Mouse (Mus musculus): ENCODE measurements around the gene Bmf. TPM values are rescaled to one million over a fixed set of nuclear protein-coding genes. Genes with fewer than 3 reads are reported as not detected.

Bmf gene
- polyA plus RNA-seq (2015; fragmentation: Nextera tagmentation; extraction: Ambion mirVana): 7.3 and 9.8 TPM in 2 replicates

DNA sequence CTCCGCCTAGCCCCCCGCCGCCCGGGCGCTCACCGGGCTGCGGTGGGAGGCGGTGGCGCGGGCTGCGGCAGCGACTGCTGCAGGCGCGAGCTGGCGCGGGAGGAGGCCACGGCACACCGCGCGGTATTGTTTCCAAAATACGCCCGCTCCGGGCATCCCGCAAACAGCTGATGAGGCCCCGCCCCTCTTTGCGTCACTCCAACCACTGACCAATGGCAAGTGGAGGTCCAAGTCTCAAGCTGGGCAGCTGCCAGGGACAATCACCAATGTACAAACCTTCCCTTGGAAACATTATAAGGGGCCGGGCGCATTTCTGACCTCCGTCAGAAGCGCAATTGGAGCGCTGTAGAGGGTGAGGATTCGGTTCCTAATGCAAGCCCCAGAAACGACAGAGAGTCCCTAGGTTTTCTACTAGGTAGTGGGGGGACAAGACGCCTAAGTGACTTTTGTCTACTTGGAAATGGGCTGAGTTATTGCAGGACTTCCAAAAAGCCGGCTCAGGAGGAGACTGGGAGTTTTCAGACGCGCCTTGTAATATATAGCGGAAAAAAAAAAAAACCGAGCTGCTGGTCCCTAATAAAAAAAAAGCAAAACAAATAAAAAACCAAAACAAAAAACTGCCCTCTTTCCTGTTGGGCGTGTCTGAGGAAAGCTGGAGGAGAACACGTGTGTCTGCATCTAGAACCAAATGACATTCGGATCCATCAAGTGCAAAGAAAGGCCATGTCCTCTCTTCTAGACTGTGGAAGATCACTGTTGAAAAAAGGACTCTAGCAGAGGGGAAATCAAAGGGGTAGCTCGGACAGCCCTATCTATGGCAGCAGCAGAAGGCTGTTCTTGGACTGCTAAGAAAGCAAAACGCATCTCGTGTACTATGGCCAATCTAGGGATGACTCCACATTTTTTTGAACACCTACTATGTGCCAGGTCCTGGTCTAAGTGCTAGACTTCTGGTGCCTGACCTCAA is at the start of gene Bmf:
TSS of gene Bmf (minus strand) at position 181 of the 967 bp plus-strand sequence.
- peaks cover 26% of the 10 kb centered on the region for H3K4me1 ChIP-seq (ENCODE audit: insufficient read depth, low read depth, low read length)
- peak within 1 kb of the TSS; percentile 96 for H3K4me3 ChIP-seq (ENCODE audit: low read depth, low read length)
- under 1% methylated on average over 40 of the region's 45 CpGs for WGBS
- H3K9me3 ChIP-seq (ENCODE audit: low read length): no peaks in the 10 kb centered on the region
- H3K4me2 ChIP-seq (replicated peaks; ENCODE audit: low read depth, low read length): peak within 1 kb of the TSS; percentile 90
- H3K9ac ChIP-seq (replicated peaks; ENCODE audit: low read depth): peak within 1 kb of the TSS; percentile 85
- peak; percentile 17 for TF ChIP-seq CTCF (IDR thresholded peaks at IDR 0.05)
- peak; percentile 72 for TF ChIP-seq EP300 (IDR thresholded peaks at IDR 0.05)
- peak within 1 kb of the TSS; percentile 91 for H3K27ac ChIP-seq (ENCODE audit: low read length)
- peak; percentile 84 for ATAC-seq
- H3K27me3 ChIP-seq (replicated peaks; ENCODE audit: insufficient read depth, low read length): no peaks in the 10 kb centered on the region
- no peaks in the 10 kb centered on the region for H3K36me3 ChIP-seq (ENCODE audit: insufficient read depth, low read length)
- DNase-seq (ENCODE audit: low spot score): peak; percentile 100

DNA sequence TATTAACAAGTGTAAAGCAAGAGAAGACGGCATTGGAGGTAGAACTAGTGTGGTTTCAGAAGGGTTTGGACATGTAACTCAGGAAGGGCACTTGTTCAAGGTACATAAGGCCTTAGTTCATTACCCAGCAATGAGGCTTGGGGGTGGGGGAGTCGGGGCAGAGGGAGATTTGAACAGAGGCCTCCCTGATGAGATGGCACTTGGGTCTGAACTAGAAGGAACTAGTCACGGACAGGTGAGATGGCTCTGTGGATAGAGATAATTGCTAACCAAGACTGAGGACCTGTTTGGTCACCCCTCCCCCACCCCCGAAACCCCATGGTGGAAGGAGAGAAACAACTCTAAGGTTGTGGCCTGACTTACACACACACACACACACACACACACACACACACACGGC is 49.6 kb upstream of the Bmf start:
- Histone ChIP-seq H3K36me3 (ENCODE audit: insufficient read depth, low read length) (no peaks in the 10 kb centered on the region), H3K4me2 (replicated peaks; ENCODE audit: low read depth, low read length) (no peak overlapping the region), H3K4me1 (ENCODE audit: insufficient read depth, low read depth, low read length) (no peaks in the 10 kb centered on the region), H3K9me3 (ENCODE audit: low read length) (no peaks in the 10 kb centered on the region), H3K27ac (ENCODE audit: low read length) (no peak overlapping the region), H3K27me3 (replicated peaks; ENCODE audit: insufficient read depth, low read length) (no peaks in the 10 kb centered on the region), H3K4me3 (ENCODE audit: low read depth, low read length) (no peak overlapping the region), H3K9ac (replicated peaks; ENCODE audit: low read depth) (no peak overlapping the region)
- WGBS: 29% methylated on average over 5 of the region's 5 CpGs
- TF ChIP-seq EP300 (IDR thresholded peaks at IDR 0.05) (no peak), CTCF (IDR thresholded peaks at IDR 0.05) (no peak)
- ATAC-seq (no peak), DNase-seq (ENCODE audit: low spot score) (no peak)

DNA sequence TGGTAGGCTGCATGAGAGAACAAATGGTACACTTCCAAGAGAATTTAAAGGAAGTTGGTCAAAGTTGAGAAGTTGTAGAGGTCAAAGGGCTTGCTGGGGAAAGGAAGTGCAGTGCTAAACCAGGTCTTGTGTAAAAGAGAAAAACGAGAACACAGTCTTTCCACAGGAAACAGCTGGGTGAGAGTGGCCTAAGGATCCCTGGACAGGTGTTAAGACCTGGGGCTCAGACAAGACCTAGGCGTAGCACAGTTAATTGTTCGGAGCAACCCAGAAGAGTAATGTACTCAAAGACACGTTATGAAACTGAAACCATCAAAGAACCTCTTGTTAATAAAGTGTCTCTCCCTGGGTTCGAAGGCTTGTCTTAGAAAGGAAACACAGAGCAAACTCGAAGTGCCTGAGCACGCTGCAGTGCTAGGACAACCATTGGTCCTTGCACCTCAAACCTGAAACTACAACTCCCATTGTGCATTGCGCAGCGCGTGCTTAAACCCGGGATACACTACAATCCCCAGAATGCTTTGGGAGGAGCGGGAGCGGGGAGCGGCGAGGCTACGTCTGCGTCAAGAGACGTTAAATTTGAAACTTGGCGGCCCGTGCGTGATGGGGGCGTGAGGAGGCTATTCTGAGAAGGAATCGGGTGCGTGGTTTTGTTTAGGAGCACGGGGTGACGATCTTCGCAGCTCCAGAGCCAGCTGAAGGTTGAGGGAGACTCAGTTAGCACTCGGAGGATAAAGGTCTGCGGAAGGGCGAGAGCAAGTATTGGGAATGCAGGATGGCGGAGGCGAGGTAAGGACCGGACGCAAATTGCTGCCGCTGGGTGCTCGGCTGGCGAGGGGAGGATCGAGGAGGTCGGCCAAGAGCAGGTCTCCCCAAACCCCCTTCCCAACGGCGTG is 48.4 kb upstream of the Bmf start, which contains the start of gene Bub1b:
TSS of gene Bub1b (plus strand) at position 539 of the 896 bp plus-strand sequence.
- Histone ChIP-seq H3K9ac (replicated peaks; ENCODE audit: low read depth) (0 out of 2 replicates have a peak within 1 kb of the TSS, but pooled peaks have one; percentile 39), H3K9me3 (ENCODE audit: low read length) (no peaks in the 10 kb centered on the region), H3K4me3 (ENCODE audit: low read depth, low read length) (peak within 1 kb of the TSS; percentile 56), H3K4me2 (replicated peaks; ENCODE audit: low read depth, low read length) (peak within 1 kb of the TSS; percentile 80), H3K27me3 (replicated peaks; ENCODE audit: insufficient read depth, low read length) (no peaks in the 10 kb centered on the region), H3K27ac (ENCODE audit: low read length) (peak within 1 kb of the TSS; percentile 12; the same call in 1 of the 2 replicates), H3K4me1 (ENCODE audit: insufficient read depth, low read depth, low read length) (no peaks in the 10 kb centered on the region), H3K36me3 (ENCODE audit: insufficient read depth, low read length) (no peaks in the 10 kb centered on the region)
- WGBS: 5% methylated on average over 41 of the region's 41 CpGs
- DNase-seq (ENCODE audit: low spot score) (peak; percentile 96), ATAC-seq (peak; percentile 98)
- no peak for TF ChIP-seq CTCF (IDR thresholded peaks at IDR 0.05)
- TF ChIP-seq EP300 (IDR thresholded peaks at IDR 0.05): no peak

DNA sequence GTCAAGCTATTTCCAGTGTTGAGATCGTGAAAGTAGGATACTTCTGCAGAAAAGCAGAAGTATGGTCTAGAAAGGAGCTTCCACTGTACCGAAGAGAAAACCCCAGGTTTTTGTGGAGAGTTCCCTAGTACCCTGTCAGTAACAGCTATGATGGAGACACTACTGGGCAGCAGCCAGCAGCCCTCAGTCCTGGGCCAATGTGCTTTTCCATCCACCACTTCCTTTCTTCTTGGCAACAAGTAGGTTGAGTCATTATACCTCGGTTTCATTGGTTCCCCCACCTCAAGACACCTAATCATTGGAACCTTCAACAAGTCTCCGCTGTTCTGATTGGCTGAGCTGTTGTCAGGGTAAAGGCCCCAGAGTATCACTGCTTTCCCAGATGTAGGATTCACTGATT is 41.6 kb upstream of the Bmf start:
- H3K9me3 ChIP-seq (ENCODE audit: low read length): no peaks in the 10 kb centered on the region
- TF ChIP-seq CTCF (IDR thresholded peaks at IDR 0.05) (no peak), EP300 (IDR thresholded peaks at IDR 0.05) (no peak)
- no peak overlapping the region for H3K27ac ChIP-seq (ENCODE audit: low read length)
- 0 out of 2 replicates have a peak, but pooled peaks cover 2% of the 10 kb centered on the region for H3K4me1 ChIP-seq (ENCODE audit: insufficient read depth, low read depth, low read length)
- H3K36me3 ChIP-seq (ENCODE audit: insufficient read depth, low read length): no peaks in the 10 kb centered on the region
- H3K27me3 ChIP-seq (replicated peaks; ENCODE audit: insufficient read depth, low read length): no peaks in the 10 kb centered on the region
- WGBS: 80% methylated on average over 4 of the region's 4 CpGs
- H3K4me2 ChIP-seq (replicated peaks; ENCODE audit: low read depth, low read length): no peak overlapping the region
- ATAC-seq (no peak), DNase-seq (ENCODE audit: low spot score) (peak; percentile 11)
- no peak overlapping the region for H3K4me3 ChIP-seq (ENCODE audit: low read depth, low read length)
- no peak overlapping the region for H3K9ac ChIP-seq (replicated peaks; ENCODE audit: low read depth)

DNA sequence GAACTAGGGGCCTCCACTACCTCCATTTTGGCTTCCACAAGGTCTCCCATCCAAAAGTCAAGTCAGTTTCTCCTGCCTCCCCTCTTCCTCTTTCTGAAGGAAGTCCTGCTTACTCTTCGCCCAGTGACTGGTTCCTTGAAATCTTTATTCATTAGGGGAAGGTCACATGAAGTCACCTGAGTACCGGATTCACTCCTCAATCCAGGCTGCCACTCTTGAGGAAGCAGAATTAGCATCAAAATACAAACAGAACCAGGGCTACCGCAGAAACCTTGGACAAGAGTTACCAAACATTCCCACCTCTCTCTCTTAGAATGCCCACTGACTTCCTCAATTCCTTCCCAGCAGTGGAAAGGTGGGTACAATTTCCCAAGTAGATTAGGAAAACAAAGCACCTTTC is 38.2 kb upstream of the Bmf start:
- H3K4me1 ChIP-seq (ENCODE audit: insufficient read depth, low read depth, low read length): 0 out of 2 replicates have a peak, but pooled peaks cover 5% of the 10 kb centered on the region
- no peak overlapping the region for H3K27ac ChIP-seq (ENCODE audit: low read length)
- no peaks in the 10 kb centered on the region for H3K27me3 ChIP-seq (replicated peaks; ENCODE audit: insufficient read depth, low read length)
- DNase-seq (ENCODE audit: low spot score) (no peak), ATAC-seq (no peak)
- TF ChIP-seq CTCF (IDR thresholded peaks at IDR 0.05) (no peak), EP300 (IDR thresholded peaks at IDR 0.05) (no peak)
- H3K4me3 ChIP-seq (ENCODE audit: low read depth, low read length): no peak overlapping the region
- WGBS: 60% methylated on average over 3 of the region's 3 CpGs
- no peaks in the 10 kb centered on the region for H3K36me3 ChIP-seq (ENCODE audit: insufficient read depth, low read length)
- H3K9ac ChIP-seq (replicated peaks; ENCODE audit: low read depth): no peak overlapping the region
- no peak overlapping the region for H3K4me2 ChIP-seq (replicated peaks; ENCODE audit: low read depth, low read length)
- H3K9me3 ChIP-seq (ENCODE audit: low read length): no peaks in the 10 kb centered on the region
